Mouse (Mus musculus): ENCODE measurements around the gene Gopc.

DNA sequence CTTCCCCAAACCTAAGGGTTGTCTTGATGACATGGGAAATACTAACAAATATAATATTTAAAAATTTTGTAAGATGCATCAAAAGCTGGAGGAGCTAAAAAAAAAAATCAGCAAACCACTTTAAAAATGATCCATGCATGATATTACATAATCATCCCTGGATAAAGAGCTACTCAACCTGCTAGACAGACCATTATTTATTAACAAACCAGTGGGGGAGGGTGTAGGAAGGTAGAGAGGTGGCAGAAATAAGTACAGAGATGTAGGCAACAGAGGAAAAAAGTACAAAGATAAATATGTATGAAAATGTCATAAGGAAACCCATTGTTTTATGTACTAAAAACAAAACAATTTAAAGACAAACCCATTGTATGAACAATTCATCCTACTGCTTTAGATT lies 7.3 kb downstream of the Gopc start:
- TF ChIP-seq CTCF (IDR thresholded peaks at IDR 0.05; ENCODE audit: borderline replicate concordance, insufficient read depth, low read depth, low read length) (no peak), POLR2A (IDR thresholded peaks at IDR 0.05; ENCODE audit: borderline replicate concordance, insufficient read depth, low read length) (no peak)
